Mouse (Mus musculus) stomach, postnatal 0 days (tissue): ENCODE results near the gene Retreg3. TPM values are rescaled to one million over a fixed set of nuclear protein-coding genes. Genes with fewer than 3 reads are reported as not detected.

Source experiments
- ATAC-seq: fragments of 200-750 bp; cut with Nextera tagmentation; 2 replicates; pipeline ENCODE4 v1.8.0; 2017; ENCODE audit not compliant: low FRiP score, low TSS enrichment
- DNase-seq: peaks from one replicate; pipeline ENCODE4 v3.0.0-alpha.2; 2016; ENCODE audit warnings: low spot score
- H3K27ac ChIP-seq: fragments of 300-500 bp; sonication (generic); replicated peaks from 2 replicates; pipeline ENCODE4 v1.5.1; 2014; ENCODE audit warnings: mild to moderate bottlenecking, control low read depth
- H3K27me3 ChIP-seq: fragments of 300-500 bp; sonication (generic); 2 replicates; pipeline ENCODE4 v1.6.1; 2014; ENCODE audit warnings: low read length; ENCODE audit not compliant: control insufficient read depth, insufficient read depth
- H3K36me3 ChIP-seq: fragments of 300-500 bp; sonication (generic); 2 replicates; pipeline ENCODE4 v1.6.1; 2014; ENCODE audit warnings: low read length, mixed read lengths; ENCODE audit not compliant: control insufficient read depth, insufficient read depth
- H3K4me1 ChIP-seq: fragments of 300-500 bp; sonication (generic); replicated peaks from 2 replicates; pipeline ENCODE4 v1.6.1; 2014; ENCODE audit warnings: antibody characterized with exemption; ENCODE audit not compliant: control insufficient read depth, insufficient read depth
- H3K4me2 ChIP-seq: fragments of 300-500 bp; sonication (generic); replicated peaks from 2 replicates; pipeline ENCODE4 v1.6.1; 2014; ENCODE audit warnings: low read depth, mild to moderate bottlenecking, control low read depth, moderate library complexity
- H3K4me3 ChIP-seq: fragments of 300-500 bp; sonication (generic); 2 replicates; pipeline ENCODE4 v1.5.1; 2014; ENCODE audit warnings: low read depth, low read length, control low read depth
- H3K9ac ChIP-seq: fragments of 300-500 bp; sonication (generic); 2 replicates; pipeline ENCODE4 v1.6.1; 2014; ENCODE audit warnings: mild to moderate bottlenecking, low read length, control low read depth, mixed read lengths
- H3K9me3 ChIP-seq: fragments of 300-500 bp; sonication (generic); 2 replicates; pipeline ENCODE4 v1.6.1; 2016; ENCODE audit warnings: low read length; ENCODE audit not compliant: control insufficient read depth
- CTCF ChIP-seq: IDR thresholded peaks from 2 replicates; pipeline ENCODE4 v1.5.1; 2016; ENCODE audit warnings: antibody characterized with exemption, low read depth, mild to moderate bottlenecking, moderate library complexity
- EP300 ChIP-seq: optimal IDR thresholded peaks from 2 replicates; pipeline ENCODE3; 2016; ENCODE audit warnings: antibody characterized with exemption
- WGBS: fragments of 180-500 bp; shearing (Covaris S2); extraction: QIAGEN DNeasy Blood & Tissue Kit; methylation state at CpG from one replicate; pipeline ENCODE4 v1.1.7; 2014; 5-methylcytosine and 5-hydroxymethylcytosine counted together
- polyA plus RNA-seq: library from polyadenylated mRNA; unstranded; fragments of >200 nt; fragmentation: Nextera tagmentation; extraction: Ambion mirVana; gene quantifications from 2 replicates; pipeline ENCODE4 v1.2.1, GENCODE M21; 2015

The Retreg3 gene
- polyA plus RNA-seq, 1 experiment from 2014 or later, result 16.1 TPM

GRCm38 (mm10) chr11:101078121-101078520 lies 41.6 kb downstream of the Retreg3 start, which contains the start of gene Hsd17b1:
TSS of gene Hsd17b1 (plus strand) at chr11:101078411.
- ATAC-seq (no peak), DNase-seq (no peak)
- 74% methylated on average over 9 of the region's 9 CpGs for WGBS
- H3K27me3 ChIP-seq, result peaks cover 9% of the 10 kb centered on the region; the same call in 1 of the 2 replicates
- no peak within 1 kb of the TSS for H3K4me2 ChIP-seq
- H3K9ac ChIP-seq, result no peak within 1 kb of the TSS
- no peak for TF ChIP-seq EP300
- no peak for TF ChIP-seq CTCF
- no peaks in the 10 kb centered on the region for H3K9me3 ChIP-seq
- no peak within 1 kb of the TSS for H3K4me3 ChIP-seq
- no peaks in the 10 kb centered on the region; the same call in 1 of the 2 replicates for H3K4me1 ChIP-seq
- no peak within 1 kb of the TSS for H3K27ac ChIP-seq
- no peaks in the 10 kb centered on the region for H3K36me3 ChIP-seq

DNA sequence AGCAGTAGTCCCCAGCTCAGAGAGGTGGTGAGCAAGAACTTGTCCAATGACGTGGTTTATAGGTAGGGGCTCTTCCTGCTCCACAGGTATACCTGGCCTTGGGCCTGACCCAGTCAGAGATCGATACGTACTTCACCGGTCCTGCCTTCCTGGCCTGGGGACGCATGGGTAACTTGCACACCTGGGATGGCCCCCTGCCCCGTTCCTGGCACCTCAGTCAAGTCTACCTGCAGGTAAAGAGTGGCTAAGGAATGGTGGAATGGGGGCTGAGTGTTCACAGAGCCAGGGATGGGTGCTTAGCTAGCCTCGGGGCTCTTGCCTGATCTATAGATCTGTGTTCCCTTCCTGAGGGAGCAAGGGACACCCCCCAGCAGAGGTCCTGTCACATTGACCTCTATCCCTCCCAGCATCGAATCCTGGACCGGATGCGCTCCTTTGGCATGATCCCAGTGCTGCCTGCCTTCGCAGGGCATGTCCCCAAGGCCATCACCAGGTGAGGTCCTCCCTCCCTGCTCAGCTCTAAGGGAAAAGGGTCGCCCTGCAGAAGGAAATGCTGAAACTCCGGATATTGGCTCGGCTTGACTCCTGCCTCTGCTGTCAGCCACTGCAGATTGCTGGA lies 47.8 kb downstream of the Retreg3 start:
- no peaks in the 10 kb centered on the region for H3K27me3 ChIP-seq
- no peak overlapping the region for H3K4me3 ChIP-seq
- H3K36me3 ChIP-seq, result no peaks in the 10 kb centered on the region; the same call in 1 of the 2 replicates
- DNase-seq (no peak), ATAC-seq (no peak)
- no peak overlapping the region for H3K27ac ChIP-seq
- WGBS, result 70% methylated on average over 14 of the region's 14 CpGs
- H3K4me1 ChIP-seq, result no peaks in the 10 kb centered on the region; the same call in 1 of the 2 replicates
- TF ChIP-seq CTCF (no peak), EP300 (no peak)
- H3K9me3 ChIP-seq, result no peaks in the 10 kb centered on the region
- no peak overlapping the region for H3K4me2 ChIP-seq
- H3K9ac ChIP-seq, result no peak overlapping the region

DNA sequence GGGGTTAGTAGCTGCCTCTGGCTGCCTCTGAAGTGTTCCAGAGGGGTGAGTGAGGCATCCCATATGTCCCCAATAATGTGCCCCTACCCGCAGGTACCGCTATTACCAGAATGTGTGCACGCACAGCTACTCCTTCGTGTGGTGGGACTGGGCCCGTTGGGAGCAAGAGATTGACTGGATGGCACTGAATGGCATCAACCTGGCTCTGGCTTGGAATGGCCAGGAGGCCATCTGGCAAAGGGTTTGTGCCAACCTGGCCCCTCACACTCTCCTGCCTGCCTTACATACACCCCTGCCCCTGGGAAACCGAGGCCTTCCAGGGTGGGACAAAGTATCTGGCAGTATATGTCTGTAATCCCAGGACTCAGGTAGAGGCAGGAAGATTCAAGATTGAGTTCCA lies 48.7 kb downstream of the Retreg3 start:
- Histone ChIP-seq H3K27ac (no peak overlapping the region), H3K4me2 (no peak overlapping the region), H3K27me3 (no peaks in the 10 kb centered on the region), H3K4me1 (no peaks in the 10 kb centered on the region; the same call in 1 of the 2 replicates), H3K9ac (no peak overlapping the region; the same call in 1 of the 2 replicates), H3K4me3 (no peak overlapping the region), H3K36me3 (no peaks in the 10 kb centered on the region; the same call in 1 of the 2 replicates), H3K9me3 (no peaks in the 10 kb centered on the region)
- WGBS, result 76% methylated on average over 6 of the region's 6 CpGs
- no peak for TF ChIP-seq CTCF
- no peak for TF ChIP-seq EP300
- no peak for ATAC-seq
- no peak for DNase-seq

DNA sequence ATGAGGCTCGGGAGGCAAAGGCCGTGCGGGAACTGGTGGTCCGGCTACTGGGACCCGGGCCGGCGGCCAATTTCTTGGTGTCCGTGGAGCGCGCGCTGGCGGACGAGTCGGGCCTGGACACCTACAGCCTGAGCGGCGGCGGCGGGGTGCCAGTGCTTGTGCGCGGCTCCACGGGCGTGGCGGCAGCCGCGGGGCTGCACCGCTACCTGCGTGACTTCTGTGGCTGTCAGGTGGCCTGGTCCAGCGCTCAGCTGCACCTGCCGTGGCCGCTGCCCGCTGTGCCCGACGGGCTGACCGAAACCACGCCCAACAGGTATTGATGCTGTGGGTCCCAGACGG lies 49.5 kb downstream of the Retreg3 start:
- DNase-seq (no peak), ATAC-seq (peak; percentile 65)
- Histone ChIP-seq H3K4me1 (no peaks in the 10 kb centered on the region; the same call in 1 of the 2 replicates), H3K36me3 (no peaks in the 10 kb centered on the region; the same call in 1 of the 2 replicates), H3K4me2 (peak overlapping the region; percentile 99), H3K27me3 (no peaks in the 10 kb centered on the region), H3K27ac (peak overlapping the region; percentile 61), H3K9ac (peak overlapping the region; percentile 75), H3K4me3 (peak overlapping the region; percentile 73), H3K9me3 (no peaks in the 10 kb centered on the region)
- WGBS, result 1% methylated on average over 36 of the region's 36 CpGs
- TF ChIP-seq EP300 (no peak), CTCF (no peak)

- WGBS, result 3% methylated on average over 35 of the region's 35 CpGs
- H3K4me3 ChIP-seq, result peak within 1 kb of the TSS; percentile 73
- DNase-seq (peak; percentile 96), ATAC-seq (peak; percentile 85)
- H3K4me1 ChIP-seq, result peaks cover 1% of the 10 kb centered on the region; the same call in 1 of the 2 replicates
- H3K36me3 ChIP-seq, result no peaks in the 10 kb centered on the region; the same call in 1 of the 2 replicates
- H3K27me3 ChIP-seq, result no peaks in the 10 kb centered on the region
- peak within 1 kb of the TSS; percentile 61 for H3K27ac ChIP-seq
- no peaks in the 10 kb centered on the region for H3K9me3 ChIP-seq
- TF ChIP-seq CTCF, result no peak; the same call in 1 of the 2 replicates
- no peak for TF ChIP-seq EP300
- peak within 1 kb of the TSS; percentile 99 for H3K4me2 ChIP-seq
- H3K9ac ChIP-seq, result peak within 1 kb of the TSS; percentile 75
These were observed 50.1 kb downstream of the Retreg3 start, which contains the start of gene Naglu for GRCm38 (mm10) chr11:101069391-101070188. TSS of gene Naglu (plus strand) at chr11:101070012.
